Mouse (Mus musculus) heart, postnatal 14 days (tissue): ENCODE measurements around the gene Tmc6. TPM values are rescaled to one million over a fixed set of nuclear protein-coding genes. Genes with fewer than 3 reads are reported as not detected.

ENCODE experiments used
- DNase-seq, 2 experiments: peaks; one replicate each; pipeline ENCODE4 v3.0.0; 2021 to 2022
- intact Hi-C: fragments of 180-260 bp; cut with DNase I; formaldehyde crosslinking; loops from one replicate; pipeline ENCODE4 v1.15.1; 2025
- total RNA-seq, 2 experiments: library from RNA; stranded (reverse); gene quantifications; 2 replicates each; pipeline ENCODE4 v1.2.3; 2021

Tmc6 gene
- total RNA-seq, 2 experiments from 2014 or later, result 27.0 to 30.2 TPM

- intact Hi-C loops, result no loop called here
- no peak for DNase-seq
These were observed 53.8 kb downstream of the Tmc6 start for GRCm38 (mm10) chr11:117728245-117728644.

DNA sequence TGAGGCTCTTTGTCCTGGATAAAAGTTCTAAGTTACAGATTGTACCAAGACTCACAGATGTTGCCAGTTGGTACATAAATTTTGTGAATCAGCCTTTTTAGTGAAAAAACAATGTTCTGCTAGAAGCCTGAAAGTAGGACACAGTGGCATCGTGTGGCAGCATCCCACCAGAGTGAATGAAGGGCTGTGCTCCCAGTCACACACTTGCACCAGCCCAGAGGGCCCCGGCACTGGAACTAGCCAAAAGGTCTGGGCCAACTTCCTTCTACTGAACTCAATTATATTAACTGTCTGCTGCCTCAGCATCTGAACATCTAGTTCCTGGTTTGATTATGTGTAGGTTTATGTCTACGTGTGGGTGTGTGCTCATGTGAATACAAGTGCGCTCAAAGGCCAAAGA, 55.0 kb downstream of the Tmc6 start:
- intact Hi-C loops, result no loop called here
- DNase-seq, result no peak

DNA sequence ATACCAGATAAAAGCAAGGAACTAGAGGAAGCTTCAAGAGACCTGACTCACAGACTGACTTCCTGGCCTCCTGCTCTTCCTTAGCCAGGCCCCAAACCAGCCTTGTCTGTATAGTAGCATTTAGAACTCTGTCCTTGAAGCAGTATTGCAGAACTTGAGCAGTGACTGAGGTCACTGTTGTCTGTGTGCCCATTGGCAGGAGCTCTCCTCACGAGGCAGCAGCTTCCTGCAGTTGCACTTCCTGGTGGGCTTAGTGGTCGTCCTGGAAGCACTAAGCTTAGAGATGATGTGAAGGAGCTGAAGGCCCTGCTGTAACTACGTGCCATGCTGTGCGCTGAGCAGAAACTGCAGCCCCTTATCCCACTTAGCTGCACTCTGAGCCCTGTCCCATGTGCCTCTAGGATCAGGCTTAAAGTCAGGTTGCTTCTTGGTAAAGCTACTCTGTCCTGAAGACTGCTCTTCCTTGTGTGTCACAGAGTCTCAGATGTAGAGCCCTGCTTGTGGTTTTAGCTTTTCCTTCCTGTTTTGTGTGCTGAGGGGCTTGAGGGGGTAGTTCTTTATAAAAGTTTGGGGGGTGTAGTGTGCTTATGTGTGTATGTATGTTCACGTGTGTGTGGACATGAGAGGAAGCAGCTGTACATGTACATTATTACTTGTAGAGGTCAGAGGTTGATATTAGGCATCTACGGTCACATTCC, 57.2 kb downstream of the Tmc6 start:
- intact Hi-C loops, result no loop called here
- DNase-seq, result peak in 1 of 2 experiments; percentile 34

- intact Hi-C loops, result no loop called here
These were observed 63.2 kb downstream of the Tmc6 start for GRCm38 (mm10) chr11:117718838-117719237.

More at GRCm38 (mm10) chr11:117718838-117719237, 63.2 kb downstream of the Tmc6 start:
- no peak for DNase-seq

Other genes with a start within 250 kb of the Tmc6 start
- gene Tnrc6c, start 127.9 kb downstream of the Tmc6 start, total RNA-seq, result 10 to 100 TPM; 36.2 to 36.5 TPM
- 1 to 10 TPM; 5.0 to 7.3 TPM for gene Tmc8, start 122 bp downstream of the Tmc6 start, total RNA-seq
- gene 6030468B19Rik, start 15.5 kb upstream of the Tmc6 start, total RNA-seq, result not detected
- gene Gm20708, start 27.5 kb upstream of the Tmc6 start, total RNA-seq, result 1 to 10 TPM in 1 of 2 experiments, under 1 TPM in 1; 0.98 to 2.3 TPM
- 100 to 1,000 TPM; 108 to 109 TPM for gene Syngr2, start 27.5 kb upstream of the Tmc6 start, total RNA-seq
- 1 to 10 TPM; 4.2 to 6.6 TPM for gene Afmid, start 43.7 kb upstream of the Tmc6 start, total RNA-seq
- gene Tk1, start 43.9 kb upstream of the Tmc6 start, total RNA-seq, result 1 to 10 TPM; 5.6 to 9.7 TPM
- gene Birc5, start 67.1 kb upstream of the Tmc6 start, total RNA-seq, result 1 to 10 TPM; 3.8 to 9.8 TPM
- not detected for gene Tmem235, start 78.6 kb upstream of the Tmc6 start, total RNA-seq
- gene Tha1, start 91.3 kb upstream of the Tmc6 start, total RNA-seq, result 1 to 10 TPM; 6.3 to 6.8 TPM
- gene Socs3, start 187.8 kb upstream of the Tmc6 start, total RNA-seq, result 1 to 10 TPM; 4.1 to 5.1 TPM
- gene Pgs1, start 204.1 kb upstream of the Tmc6 start, total RNA-seq, result 10 to 100 TPM; 20.5 to 22.3 TPM